Mouse (Mus musculus) ES-E14 (cell line): Measurements from ENCODE around the gene Rnf227. TPM values are rescaled to one million over a fixed set of nuclear protein-coding genes. Genes with fewer than 3 reads are reported as not detected.

ENCODE experiments used
- DNase-seq: peaks from one replicate; pipeline ENCODE4 v3.0.0-alpha.2; 2013; ENCODE audit warnings: low read depth, low spot score
- H3K27ac ChIP-seq: 2 replicates; pipeline ENCODE4 v1.5.1; 2012; ENCODE audit warnings: low read depth, mild to moderate bottlenecking, low read length, moderate library complexity, mixed read lengths; ENCODE audit not compliant: poor library complexity, insufficient read depth, severe bottlenecking
- H3K36me3 ChIP-seq: 2 replicates; pipeline ENCODE4 v1.6.1; 2012; ENCODE audit warnings: mild to moderate bottlenecking, low read length, moderate library complexity, mixed read lengths; ENCODE audit not compliant: control insufficient read depth, poor library complexity, insufficient read depth, severe bottlenecking
- H3K4me1 ChIP-seq, 2 experiments: fragments of 150-350 bp in 1 of 2; sonication (generic) in 1 of 2; 2 replicates each; pipeline ENCODE4 v1.6.1; 2012; ENCODE audit warnings: low read length in 2 of 2, mild to moderate bottlenecking in 1 of 2, mixed read lengths in 1 of 2; ENCODE audit not compliant: control insufficient read depth in 2 of 2, insufficient read depth in 2 of 2, poor library complexity in 1 of 2
- H3K4me3 ChIP-seq, 2 experiments: fragments of 150-350 bp in 1 of 2; sonication (generic) in 1 of 2; 2 replicates each; pipeline ENCODE4 v1.5.1; 2012; ENCODE audit warnings: low read length in 2 of 2, low read depth in 1 of 2, mild to moderate bottlenecking in 1 of 2, mixed read lengths in 1 of 2; ENCODE audit not compliant: insufficient read depth in 1 of 2, poor library complexity in 1 of 2, severe bottlenecking in 1 of 2
- H3K9ac ChIP-seq: 2 replicates; pipeline ENCODE4 v1.6.1; 2012; ENCODE audit warnings: low read depth, mild to moderate bottlenecking, low read length, mixed read lengths; ENCODE audit not compliant: poor library complexity, insufficient read depth, severe bottlenecking
- H3K9me3 ChIP-seq: fragments of 150-350 bp; sonication (generic); 2 replicates; pipeline ENCODE4 v1.6.1; 2012; ENCODE audit warnings: low read depth, mild to moderate bottlenecking, low read length; ENCODE audit not compliant: control insufficient read depth, insufficient read depth
- CHD2 ChIP-seq: IDR thresholded peaks from 2 replicates; pipeline ENCODE4 v1.6.1; 2014; ENCODE audit warnings: mild to moderate bottlenecking, low read depth, low read length, inconsistent platforms
- HCFC1 ChIP-seq: IDR thresholded peaks from 2 replicates; pipeline ENCODE4 v1.6.1; 2012; ENCODE audit warnings: low read length, inconsistent platforms, borderline replicate concordance; ENCODE audit not compliant: insufficient read depth
- MAFK ChIP-seq: IDR thresholded peaks from 2 replicates; pipeline ENCODE4 v1.6.1; 2014; ENCODE audit warnings: mild to moderate bottlenecking, low read depth, low read length, inconsistent platforms; ENCODE audit not compliant: insufficient read depth
- ZC3H11A ChIP-seq: IDR thresholded peaks from 2 replicates; pipeline ENCODE4 v1.6.1; 2012; ENCODE audit warnings: low read depth, mild to moderate bottlenecking, inconsistent platforms, low read length, borderline replicate concordance
- ZNF384 ChIP-seq: IDR thresholded peaks from 2 replicates; pipeline ENCODE4 v1.6.1; 2012; ENCODE audit warnings: low read depth, low read length, inconsistent platforms
- in situ Hi-C, 2 experiments: fragments of 600-800 bp; cut with MboI; formaldehyde crosslinking; loops; one replicate each; pipeline ENCODE4 v1.15.1; 2025; ENCODE audit warnings: low sequenced_read_pairs in 2 of 2, inconsistent platforms in 1 of 2; ENCODE audit not compliant: unreplicated experiment in 2 of 2
- total RNA-seq: library from RNA; depleted of rRNA; stranded (reverse); fragments of 300-350 nt; gene quantifications from 2 replicates; pipeline ENCODE4 v1.2.3, GENCODE M21; 2012; rRNA removed

Gene Rnf227
- 1.3 and 1.8 TPM in 2 replicates for total RNA-seq

- Histone ChIP-seq H3K4me3 (peak within 1 kb of the TSS; percentile 48 to 66), H3K9ac (peak within 1 kb of the TSS; percentile 70), H3K9me3 (no peaks in the 10 kb centered on the region), H3K36me3 (no peaks in the 10 kb centered on the region), H3K4me1 (peaks cover 2 to 11% of the 10 kb centered on the region in 2 experiments; a peak in 1 of 4 replicates), H3K27ac (no peak within 1 kb of the TSS)
- in situ Hi-C loops: no loop called here
- TF ChIP-seq ZC3H11A (no peak), CHD2 (0 out of 2 replicates have a peak, but pooled peaks have one; percentile 11), HCFC1 (no peak), ZNF384 (no peak), MAFK (no peak)
- no peak for DNase-seq
These were observed at the start of gene Rnf227 for GRCm38 (mm10) chr11:69340161-69341131. Rnf227 (plus strand) TSS chr11:69340461.

GRCm38 (mm10) chr11:69291111-69291510, 49.1 kb upstream of the Rnf227 start:
- Histone ChIP-seq H3K4me3 (no peak overlapping the region), H3K4me1 (no peaks in the 10 kb centered on the region), H3K9me3 (no peaks in the 10 kb centered on the region), H3K9ac (no peak overlapping the region), H3K36me3 (no peaks in the 10 kb centered on the region; the same call in 1 of the 2 replicates), H3K27ac (no peak overlapping the region)
- TF ChIP-seq ZC3H11A: no peak
- TF ChIP-seq ZNF384: no peak
- TF ChIP-seq HCFC1: no peak
- no peak for TF ChIP-seq MAFK
- no peak for TF ChIP-seq CHD2
- in situ Hi-C loops: no loop called here
- no peak for DNase-seq

GRCm38 (mm10) chr11:69295286-69295685, 45.0 kb upstream of the Rnf227 start:
- DNase-seq: no peak
- in situ Hi-C loops: no loop called here
- Histone ChIP-seq H3K9ac (no peak overlapping the region), H3K4me3 (no peak overlapping the region), H3K4me1 (peaks cover 3 to 4% of the 10 kb centered on the region in 2 experiments; a peak in 1 of 4 replicates), H3K27ac (no peak overlapping the region), H3K36me3 (peaks cover 7% of the 10 kb centered on the region; the same call in 1 of the 2 replicates), H3K9me3 (no peaks in the 10 kb centered on the region)
- TF ChIP-seq ZNF384 (no peak), ZC3H11A (no peak), CHD2 (no peak), MAFK (no peak), HCFC1 (no peak)

GRCm38 (mm10) chr11:69297799-69298198, 42.5 kb upstream of the Rnf227 start:
- no peak for TF ChIP-seq HCFC1
- no peak for TF ChIP-seq ZC3H11A
- 0 out of 2 replicates have a peak, but pooled peaks have one; percentile 11 for TF ChIP-seq ZNF384
- no peak for DNase-seq
- Histone ChIP-seq H3K27ac (no peak overlapping the region), H3K36me3 (peaks cover 9% of the 10 kb centered on the region; the same call in 1 of the 2 replicates), H3K9ac (no peak overlapping the region), H3K4me3 (no peak overlapping the region), H3K4me1 (peaks cover 3 to 4% of the 10 kb centered on the region in 2 experiments; a peak in 1 of 4 replicates), H3K9me3 (no peaks in the 10 kb centered on the region)
- in situ Hi-C loops: no loop called here
